Mouse (Mus musculus) left cerebral cortex, adult 6 months (tissue): ENCODE results near the gene Ckap5. TPM values are rescaled to one million over a fixed set of nuclear protein-coding genes. Genes with fewer than 3 reads are reported as not detected.

Experiments used
- long read RNA-seq, 2 experiments: library from polyadenylated mRNA; unstranded; transcript quantifications; one replicate each; pipeline ENCODE4 v2.0.0; 2019 to 2020
- polyA plus RNA-seq: library from polyadenylated mRNA; unstranded; fragments of <200 nt; fragmentation: Nextera tagmentation; gene quantifications from 2 replicates; pipeline ENCODE4 v1.2.3, GENCODE M21; 2021

Gene Ckap5
- 32.6 and 48.0 TPM in 2 replicates for polyA plus RNA-seq
- long read RNA-seq, experiment 1, full-length matches to known transcripts: 18 of 216 reads
- long read RNA-seq, experiment 1, partial matches to known transcripts: 180 of 216 reads
- long read RNA-seq, experiment 1, other reads (novel, unspliced or antisense): 18 of 216 reads
- long read RNA-seq, experiment 2, partial matches to known transcripts: 104 of 111 reads
- long read RNA-seq, experiment 2, other reads (novel, unspliced or antisense): 6 of 111 reads

GRCm38 (mm10) chr2:91526294-91527146 lies at the start of gene Ckap5:
Gene Ckap5 (plus strand): TSS chr2:91526762.

GRCm38 (mm10) chr2:91636229-91636628 lies 109.7 kb downstream of the Ckap5 start, which contains the start of gene F2:
Gene F2 (minus strand): TSS chr2:91636414.

GRCm38 (mm10) chr2:91649553-91650359 lies 123.2 kb downstream of the Ckap5 start, which contains the start of the genes Zfp408 and Arhgap1:
Gene Zfp408 (minus strand): TSS chr2:91649791.
Gene Arhgap1 (plus strand): TSS chr2:91649860.

Other genes with a start within 250 kb of the Ckap5 start
- 137 and 168 TPM in 2 replicates for gene 1110051M20Rik, start 82.1 kb upstream of the Ckap5 start, polyA plus RNA-seq
- 8.9 and 11.4 TPM in 2 replicates for gene Lrp4, start 69.3 kb upstream of the Ckap5 start, polyA plus RNA-seq
- not detected in 2 replicates for gene F2, start 109.7 kb downstream of the Ckap5 start, polyA plus RNA-seq
- gene Zfp408, start 123.0 kb downstream of the Ckap5 start, polyA plus RNA-seq: 3.8 and 4.0 TPM in 2 replicates
- gene Arhgap1, start 123.1 kb downstream of the Ckap5 start, polyA plus RNA-seq: 50.9 and 67.4 TPM in 2 replicates
- 51.1 and 52.3 TPM in 2 replicates for gene Atg13, start 183.8 kb downstream of the Ckap5 start, polyA plus RNA-seq
- 9.6 and 9.7 TPM in 2 replicates for gene Harbi1, start 184.1 kb downstream of the Ckap5 start, polyA plus RNA-seq
- 5.9 and 8.7 TPM in 2 replicates for gene Ambra1, start 203.4 kb downstream of the Ckap5 start, polyA plus RNA-seq